Mouse (Mus musculus) thymus, adult 2 months (tissue): ENCODE results near the gene Cacng2. TPM values are rescaled to one million over a fixed set of nuclear protein-coding genes. Genes with fewer than 3 reads are reported as not detected.

Experiments
- DNase-seq: peaks from one replicate; pipeline ENCODE4 v3.0.0; 2021
- H3K27ac ChIP-seq: fragments of 200-500 bp; 2 replicates; pipeline ENCODE4 v1.5.1; 2012; ENCODE audit warnings: low read length, control low read depth; ENCODE audit not compliant: control insufficient read depth, insufficient read depth
- H3K27me3 ChIP-seq: fragments of 200-500 bp; 2 replicates; pipeline ENCODE4 v1.6.1; 2012; ENCODE audit warnings: mild to moderate bottlenecking, low read length, moderate library complexity, mixed read lengths; ENCODE audit not compliant: control insufficient read depth, insufficient read depth
- H3K36me3 ChIP-seq: fragments of 200-500 bp; 2 replicates; pipeline ENCODE4 v1.6.1; 2012; ENCODE audit warnings: mild to moderate bottlenecking, low read length, moderate library complexity; ENCODE audit not compliant: control insufficient read depth, insufficient read depth
- H3K4me1 ChIP-seq: fragments of 200-500 bp; replicated peaks from 2 replicates; pipeline ENCODE4 v1.6.1; 2012; ENCODE audit warnings: low read length; ENCODE audit not compliant: control insufficient read depth, insufficient read depth
- H3K4me3 ChIP-seq: fragments of 200-500 bp; 2 replicates; pipeline ENCODE4 v1.5.1; 2012; ENCODE audit warnings: mild to moderate bottlenecking, low read length, control low read depth, moderate library complexity; ENCODE audit not compliant: control insufficient read depth, insufficient read depth
- CTCF ChIP-seq: fragments of 200-500 bp; IDR thresholded peaks from 2 replicates; pipeline ENCODE4 v1.5.1; 2012; ENCODE audit warnings: mild to moderate bottlenecking, control low read depth, low read length, moderate library complexity, borderline replicate concordance; ENCODE audit not compliant: control insufficient read depth, poor library complexity, insufficient read depth; ENCODE audit errors: extremely low read depth
- POLR2A ChIP-seq: fragments of 200-500 bp; IDR thresholded peaks from 2 replicates; pipeline ENCODE4 v1.6.1; 2012; ENCODE audit warnings: mild to moderate bottlenecking, low read length, control low read depth, moderate library complexity; ENCODE audit not compliant: control insufficient read depth, poor library complexity, insufficient read depth; ENCODE audit errors: extremely low read depth
- WGBS: fragments of 180-500 bp; shearing (Covaris S2); methylation state at CpG from one replicate; pipeline ENCODE4 v1.1.7; 2018; 5-methylcytosine and 5-hydroxymethylcytosine counted together
- polyA plus RNA-seq: library from polyadenylated mRNA; depleted of rRNA; stranded (reverse); fragments of >200 nt; gene quantifications from 2 replicates; pipeline ENCODE4 v1.2.3, GENCODE M21; 2012; rRNA removed

The Cacng2 gene
- polyA plus RNA-seq, 1 experiment: not detected

DNA sequence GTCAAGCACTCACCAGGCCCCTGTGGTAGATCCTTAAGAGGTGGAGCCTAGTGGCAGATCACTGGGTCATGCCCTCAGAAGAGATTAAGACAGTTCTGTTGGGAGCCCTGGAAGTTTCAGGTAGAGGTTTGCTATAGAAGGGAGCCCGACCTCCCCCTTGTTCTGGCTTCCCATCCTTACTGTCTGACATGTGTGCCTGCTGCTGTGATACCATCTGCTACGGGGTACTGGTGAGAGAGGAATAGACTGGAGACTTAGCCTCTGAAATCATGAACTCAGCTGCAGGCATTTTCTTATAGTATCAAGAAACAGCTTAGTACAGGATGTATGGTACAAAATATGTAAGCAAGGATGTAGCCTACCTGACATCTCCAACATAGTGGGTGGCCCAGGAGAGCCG, 166.9 kb downstream of the Cacng2 start:
- no peak overlapping the region for H3K27ac ChIP-seq
- peaks cover 10% of the 10 kb centered on the region; the same call in 1 of the 2 replicates for H3K4me1 ChIP-seq
- H3K4me3 ChIP-seq: no peak overlapping the region
- no peak for DNase-seq
- no peaks in the 10 kb centered on the region for H3K36me3 ChIP-seq
- TF ChIP-seq CTCF: no peak
- no peak for TF ChIP-seq POLR2A
- no peaks in the 10 kb centered on the region for H3K27me3 ChIP-seq
- 93% methylated on average over 3 of the region's 3 CpGs for WGBS

DNA sequence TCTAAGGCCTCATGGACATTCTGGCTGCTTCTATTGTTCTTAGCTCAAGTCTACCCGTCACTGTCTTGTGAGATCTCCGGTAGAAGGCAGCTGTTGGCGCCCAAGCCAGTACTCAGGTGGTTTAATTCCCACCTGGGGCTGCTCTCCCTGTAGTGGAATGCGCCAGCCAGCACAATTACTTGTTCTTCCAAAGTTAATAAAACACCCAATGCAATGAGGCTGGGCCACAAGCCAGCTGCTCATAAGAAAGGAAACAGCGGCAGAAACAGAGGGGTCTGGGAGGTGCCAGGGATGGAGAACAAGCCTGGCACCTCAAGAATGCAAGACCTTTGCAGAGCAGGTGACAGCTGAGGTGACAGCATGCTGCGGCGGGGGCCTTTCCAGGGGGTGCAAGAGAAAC, 170.8 kb downstream of the Cacng2 start:
- TF ChIP-seq CTCF: no peak
- no peak for TF ChIP-seq POLR2A
- Histone ChIP-seq H3K27ac (no peak overlapping the region), H3K36me3 (no peaks in the 10 kb centered on the region), H3K4me1 (no peaks in the 10 kb centered on the region), H3K4me3 (no peak overlapping the region), H3K27me3 (no peaks in the 10 kb centered on the region)
- WGBS: 70% methylated on average over 7 of the region's 7 CpGs
- DNase-seq: no peak

DNA sequence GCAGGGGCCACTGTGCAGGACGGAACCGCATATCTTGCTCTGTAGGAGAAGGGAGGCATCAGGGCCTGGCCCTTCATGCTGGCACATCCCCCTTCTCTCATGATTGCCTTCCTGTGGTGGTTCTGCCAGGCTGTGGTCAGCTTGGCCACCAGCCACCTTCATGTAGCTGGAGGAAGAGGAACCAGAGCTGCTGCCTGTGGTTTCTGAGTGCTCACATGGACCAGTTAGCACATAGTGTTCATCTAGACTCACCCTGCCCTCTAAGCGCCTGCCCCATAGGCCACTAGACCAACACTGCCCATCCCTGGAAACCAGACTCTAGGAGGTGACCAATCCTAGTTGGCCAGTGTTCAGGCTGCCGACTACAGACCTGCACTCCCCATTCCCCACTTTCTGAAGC, 174.1 kb downstream of the Cacng2 start:
- TF ChIP-seq POLR2A (no peak), CTCF (no peak)
- Histone ChIP-seq H3K27me3 (no peaks in the 10 kb centered on the region), H3K4me1 (no peaks in the 10 kb centered on the region), H3K36me3 (no peaks in the 10 kb centered on the region), H3K4me3 (no peak overlapping the region), H3K27ac (no peak overlapping the region)
- WGBS: 52% methylated on average over 4 of the region's 4 CpGs
- DNase-seq: no peak

Other genes with a start within 250 kb of the Cacng2 start
- 249 and 253 TPM in 2 replicates for gene Txn2, start 191.0 kb downstream of the Cacng2 start, polyA plus RNA-seq
- gene Foxred2, start 163.3 kb downstream of the Cacng2 start, polyA plus RNA-seq: 9.7 and 12.8 TPM in 2 replicates
- 198 and 205 TPM in 2 replicates for gene Eif3d, start 149.2 kb downstream of the Cacng2 start, polyA plus RNA-seq
- gene Ift27, start 54.1 kb upstream of the Cacng2 start, polyA plus RNA-seq: 63.3 and 97.2 TPM in 2 replicates
- gene Pvalb, start 86.4 kb upstream of the Cacng2 start, polyA plus RNA-seq: 0.37 and 0.71 TPM in 2 replicates
- gene Ncf4, start 124.8 kb upstream of the Cacng2 start, polyA plus RNA-seq: 17.6 and 27.9 TPM in 2 replicates
- 17.2 and 19.9 TPM in 2 replicates for gene Csf2rb2, start 185.7 kb upstream of the Cacng2 start, polyA plus RNA-seq
- 35.0 and 38.3 TPM in 2 replicates for gene Csf2rb, start 205.7 kb upstream of the Cacng2 start, polyA plus RNA-seq